Mouse (Mus musculus) layer of hippocampus, postnatal 10 days (tissue): ENCODE measurements around the gene Fxyd6. TPM values are rescaled to one million over a fixed set of nuclear protein-coding genes. Genes with fewer than 3 reads are reported as not detected.

Experiments
- DNase-seq, 2 experiments: peaks; one replicate each; pipeline ENCODE4 v3.0.0; 2021; ENCODE audit warnings: low spot score in 2 of 2
- long read RNA-seq: library from polyadenylated mRNA; stranded (forward); transcript quantifications from one replicate; pipeline ENCODE4 v2.0.0, GENCODE M21; 2023
- total RNA-seq, 2 experiments: library from RNA; stranded (reverse); gene quantifications; 2 replicates each; pipeline ENCODE4 v1.2.3; 2021

The Fxyd6 gene
- total RNA-seq = 100 to 1,000 TPM; 288 to 309 TPM
- long read RNA-seq, transcript Fxyd6-201 (8 exons, 1,788 nt) = minor isoform, 202 of 502 reads
- long read RNA-seq, transcript Fxyd6-203 (8 exons, 1,789 nt) = major isoform, 255 of 502 reads
- long read RNA-seq, partial matches to known transcripts = 34 of 502 reads
- long read RNA-seq, other reads (novel, unspliced or antisense) = 11 of 502 reads

DNA sequence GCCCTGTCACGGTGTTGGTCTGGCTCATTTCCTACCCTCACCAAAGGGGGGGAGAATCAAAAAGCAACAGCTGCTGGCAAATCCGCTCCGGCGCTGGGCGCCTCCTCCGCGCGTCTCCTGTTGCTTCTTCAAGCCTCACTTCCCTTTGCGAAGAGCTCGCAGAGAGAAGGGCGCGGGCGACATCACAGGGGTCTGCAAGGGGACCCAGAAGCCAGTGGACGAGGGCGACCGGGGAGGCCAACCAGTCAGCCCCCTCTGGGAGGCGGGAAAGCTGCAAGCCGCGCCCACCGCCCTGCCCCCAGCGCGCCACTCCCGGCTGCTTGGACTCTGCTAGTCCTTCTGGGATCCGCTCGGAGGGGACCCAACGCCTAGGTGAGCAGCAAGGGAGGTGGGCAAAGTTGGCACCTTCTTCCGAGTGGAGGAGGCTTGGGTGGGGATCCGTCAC, at the start of gene Fxyd6:
Gene Fxyd6 (plus strand): TSS at position 69 of the 445 bp plus-strand sequence.
- DNase-seq = peak; percentile 59 to 75

GRCm38 (mm10) chr9:45321465-45321864, 48.5 kb upstream of the Fxyd6 start:
- DNase-seq = no peak

- no peak for DNase-seq
Observed at GRCm38 (mm10) chr9:45321946-45322430, 48.0 kb upstream of the Fxyd6 start.

DNA sequence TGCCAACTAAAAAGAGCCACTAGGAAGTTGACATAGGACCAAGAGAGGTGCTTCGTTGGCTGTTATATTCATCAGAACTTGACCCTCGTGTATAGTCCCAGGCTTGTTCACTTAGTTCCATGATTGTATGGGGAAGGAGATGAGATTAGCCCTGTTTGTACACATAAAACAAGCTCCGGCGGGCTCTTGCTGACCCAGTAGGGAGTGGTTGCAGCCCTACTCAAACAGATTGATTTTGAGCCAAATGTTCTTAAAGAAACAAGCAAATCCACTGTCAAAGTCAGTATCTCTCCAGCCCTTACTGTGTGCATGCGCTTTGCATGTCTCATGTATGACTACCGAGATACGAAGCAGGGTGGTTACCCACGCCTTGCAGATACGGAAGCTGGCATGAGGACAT, 43.6 kb upstream of the Fxyd6 start:
- no peak for DNase-seq

DNA sequence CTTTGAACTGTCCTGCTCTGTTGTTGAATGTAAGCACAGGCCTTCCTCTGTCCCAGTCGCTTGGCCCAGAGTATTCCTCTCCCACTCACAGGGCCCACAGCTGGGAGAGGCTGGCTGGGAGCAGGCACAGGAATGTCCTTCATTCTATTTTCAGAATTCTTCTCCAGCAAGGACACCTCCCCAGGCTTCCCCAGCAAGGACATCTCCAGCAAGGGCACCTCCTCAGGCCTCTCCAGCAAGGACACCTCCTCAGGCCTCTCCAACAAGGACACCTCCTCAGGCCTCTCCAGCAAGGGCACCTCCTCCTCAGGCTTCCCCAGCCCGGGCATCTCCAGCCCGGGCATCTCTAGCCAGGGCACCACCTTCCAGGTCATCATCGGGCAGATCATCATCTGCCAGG, 41.7 kb upstream of the Fxyd6 start:
- no peak for DNase-seq

DNA sequence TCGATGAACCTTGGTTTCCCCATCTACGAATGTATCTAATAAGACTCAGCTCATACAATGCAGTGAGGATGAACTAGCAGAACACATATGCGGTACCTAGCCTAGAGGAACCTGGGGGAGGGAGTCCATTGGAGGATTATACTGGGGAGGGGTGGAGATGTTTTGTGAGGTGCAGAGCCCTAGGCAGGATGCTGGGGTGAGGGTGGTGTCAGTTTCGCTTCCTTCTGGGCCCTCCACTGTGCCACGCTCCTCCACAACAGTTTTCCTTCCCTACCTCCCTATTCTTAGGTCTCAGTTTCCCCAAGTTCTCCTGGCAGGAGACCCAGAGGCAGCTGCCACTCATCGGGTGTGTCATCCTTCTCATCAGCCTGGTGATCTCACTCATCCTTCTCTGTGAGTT, 40.4 kb upstream of the Fxyd6 start:
- no peak for DNase-seq

GRCm38 (mm10) chr9:45337406-45337805, 32.6 kb upstream of the Fxyd6 start:
- DNase-seq = no peak

DNA sequence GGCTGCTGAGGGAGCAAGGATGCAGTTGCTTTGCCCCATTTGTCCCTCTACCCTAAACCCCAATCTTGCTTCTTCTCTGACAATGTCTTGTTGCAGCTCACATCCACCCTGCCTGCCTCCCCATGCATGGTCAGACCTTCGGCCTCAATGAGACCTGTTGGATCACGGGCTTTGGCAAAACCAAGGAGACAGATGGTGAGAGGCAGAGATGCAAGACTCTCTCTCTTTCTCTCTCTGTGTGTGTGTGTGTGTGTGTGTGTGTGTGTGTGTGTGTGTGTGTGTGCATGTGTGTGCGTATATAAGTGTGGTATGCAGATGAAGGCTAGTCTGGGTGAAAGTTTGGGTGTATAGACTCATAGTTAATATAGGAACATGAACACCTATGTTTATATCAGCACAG, 26.9 kb upstream of the Fxyd6 start:
- DNase-seq = no peak

GRCm38 (mm10) chr9:45345516-45345915, 24.5 kb upstream of the Fxyd6 start:
- peak in 1 of 2 experiments; percentile 31 for DNase-seq

DNA sequence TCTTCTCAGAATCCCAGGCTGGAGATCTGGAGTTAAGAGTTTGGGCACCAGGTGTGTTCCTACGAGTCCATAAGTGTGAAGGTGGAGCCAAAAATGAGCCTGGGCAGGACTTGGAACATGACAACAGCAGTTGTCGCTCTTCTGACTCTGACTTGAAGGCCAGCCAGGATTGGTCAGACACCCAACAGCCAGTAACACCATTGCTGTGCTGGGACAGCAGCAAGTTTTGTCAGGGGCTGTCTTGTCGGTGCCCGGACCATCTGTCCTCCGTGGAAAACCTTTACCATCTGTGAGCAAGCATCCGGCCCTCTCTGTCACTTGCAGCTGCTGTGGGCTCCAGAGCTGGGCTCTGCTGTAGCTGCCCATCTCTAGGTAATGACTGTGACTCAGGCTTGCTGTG, 23.7 kb upstream of the Fxyd6 start:
- DNase-seq = no peak

GRCm38 (mm10) chr9:45348560-45348959, 21.4 kb upstream of the Fxyd6 start:
- DNase-seq = no peak

DNA sequence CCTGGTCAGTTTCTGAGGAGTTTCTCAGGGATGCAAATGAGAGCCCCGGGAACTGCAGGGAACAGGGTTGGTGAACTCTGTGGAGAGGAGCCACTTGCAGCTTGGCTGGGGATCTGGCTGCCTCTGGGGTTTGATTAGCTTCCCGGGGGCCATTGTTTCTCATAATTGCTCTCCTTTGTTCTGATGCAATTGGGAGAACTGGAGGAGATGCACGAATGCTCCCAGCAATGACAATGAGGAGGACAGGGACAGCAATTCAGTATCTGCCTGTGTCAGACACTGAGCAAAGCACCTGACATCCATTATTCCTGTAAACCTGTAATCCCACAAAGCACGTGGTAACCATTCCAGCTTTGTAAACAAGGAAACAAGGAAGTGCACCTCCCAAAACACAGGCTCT, 20.8 kb upstream of the Fxyd6 start:
- DNase-seq = no peak

DNA sequence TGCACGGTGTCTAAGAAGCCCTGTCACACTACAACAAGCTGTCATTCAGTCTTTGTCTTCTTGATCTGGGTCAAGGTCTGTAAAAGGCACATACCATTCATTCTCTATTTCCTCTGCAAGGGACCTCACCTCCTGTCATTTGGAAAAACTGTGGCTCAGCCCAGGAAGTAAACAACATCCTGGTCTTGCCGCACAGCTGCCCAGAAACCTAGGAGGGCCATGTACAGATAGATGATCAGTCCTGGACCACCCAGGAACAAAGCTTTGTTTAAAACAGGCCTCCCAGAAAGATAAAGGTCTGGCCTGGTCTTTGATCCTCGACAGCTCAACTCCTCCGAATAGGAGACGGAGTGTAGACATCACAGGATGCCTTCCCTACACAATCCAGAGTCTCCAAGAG, 20.1 kb upstream of the Fxyd6 start:
- no peak for DNase-seq

DNA sequence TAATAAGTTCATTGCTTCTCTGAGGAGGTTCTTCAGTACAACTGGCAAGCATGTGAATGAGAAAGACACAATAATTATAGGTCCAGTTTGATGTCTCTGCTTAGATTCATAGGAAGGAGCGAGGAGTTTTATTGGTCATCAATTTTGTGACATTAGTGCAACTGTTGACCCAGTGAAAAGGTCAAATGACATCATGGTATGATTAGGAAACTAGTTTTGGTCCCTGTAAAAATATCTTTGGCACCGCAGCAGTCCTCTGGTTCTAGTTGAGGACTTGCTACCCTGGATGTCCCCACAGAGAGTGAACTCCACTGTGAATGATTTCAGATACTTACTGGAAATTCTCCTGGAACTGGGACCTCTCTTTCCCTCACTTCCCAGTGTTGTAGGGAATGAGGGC, 14.8 kb upstream of the Fxyd6 start:
- no peak for DNase-seq

DNA sequence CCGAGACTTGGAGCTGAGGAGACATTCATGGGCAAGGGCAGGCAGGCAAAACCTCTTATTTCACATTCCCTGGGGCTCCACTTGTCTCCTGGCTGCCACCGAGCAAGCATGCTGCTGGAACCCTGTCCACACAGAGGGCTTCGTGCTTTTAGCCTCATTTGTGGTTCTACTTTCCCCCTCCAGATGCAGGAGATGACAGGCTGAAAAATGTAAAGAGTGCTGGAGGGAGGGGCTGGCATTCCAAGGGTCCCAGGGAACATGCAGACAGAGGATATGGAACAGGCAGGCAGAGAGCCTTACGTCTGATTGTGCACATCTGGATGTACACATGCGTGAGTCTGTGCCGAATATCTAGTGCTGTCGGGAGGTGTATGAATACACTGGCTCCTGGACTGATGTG, 11.6 kb upstream of the Fxyd6 start:
- no peak for DNase-seq

- no peak for DNase-seq
Observed at GRCm38 (mm10) chr9:45362051-45362461, 7.9 kb upstream of the Fxyd6 start.

DNA sequence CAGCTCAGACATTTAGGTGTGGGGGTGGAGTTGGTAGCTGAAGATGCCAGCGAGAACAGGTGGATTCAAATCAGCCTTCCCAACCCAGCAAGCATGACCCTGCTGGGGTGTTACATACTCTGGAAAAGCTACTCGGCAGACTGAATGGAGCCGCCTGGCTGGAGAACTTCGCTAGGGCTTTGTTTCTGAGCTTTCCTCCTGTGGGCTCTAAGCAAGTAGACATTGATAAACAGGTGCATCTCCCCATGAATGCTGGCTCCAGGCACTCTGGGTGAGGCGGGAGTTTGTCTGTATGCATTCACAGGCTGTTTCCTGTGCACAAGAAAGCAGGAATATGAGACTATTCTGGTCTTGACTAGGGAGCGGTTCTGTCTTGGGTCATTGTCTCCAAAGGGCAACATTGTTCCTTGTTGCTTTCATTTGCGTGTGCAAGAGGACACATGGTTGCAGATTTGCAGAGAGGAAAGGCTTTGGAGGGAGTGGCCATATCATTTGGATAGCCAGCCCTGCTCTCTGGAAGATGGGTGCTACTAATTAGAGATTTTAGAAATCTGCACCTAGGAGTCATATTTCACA, 6.3 kb upstream of the Fxyd6 start:
- DNase-seq = no peak

DNA sequence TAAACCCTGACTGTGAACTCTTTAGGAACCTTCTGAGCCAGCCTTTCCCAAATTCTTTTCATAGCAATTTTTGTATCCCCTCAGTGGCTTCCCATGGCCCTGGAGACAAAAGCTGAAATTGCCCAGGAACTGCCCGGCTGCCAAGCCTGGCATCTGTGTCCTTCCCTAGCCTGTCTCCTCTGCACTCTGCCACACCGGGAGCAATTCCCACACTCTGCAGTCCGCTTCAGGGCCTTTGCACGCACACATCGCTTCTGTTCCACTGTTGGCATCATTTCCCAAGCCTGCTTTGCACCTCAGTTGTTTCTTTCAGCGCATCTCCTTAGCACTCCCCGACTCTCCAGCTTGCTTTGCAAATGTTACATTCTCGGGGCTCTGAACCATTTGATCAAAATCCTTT, 2.3 kb upstream of the Fxyd6 start:
- no peak for DNase-seq

GRCm38 (mm10) chr9:45368341-45368901, 1.6 kb upstream of the Fxyd6 start:
- no peak for DNase-seq

- peak in 1 of 2 experiments; percentile 32 for DNase-seq
Observed at GRCm38 (mm10) chr9:45370616-45371336, 791 bp downstream of the Fxyd6 start.

GRCm38 (mm10) chr9:45371337-45371707, 1.3 kb downstream of the Fxyd6 start:
- DNase-seq = peak in 1 of 2 experiments; percentile 27

GRCm38 (mm10) chr9:45373896-45374295, 3.9 kb downstream of the Fxyd6 start:
- no peak for DNase-seq
